Mouse (Mus musculus) forebrain, embryonic 15.5 days (tissue): ENCODE measurements around the gene Dpep2nb. TPM values are rescaled to one million over a fixed set of nuclear protein-coding genes. Genes with fewer than 3 reads are reported as not detected.
"Not testable (repeated sequence)": the region's sequence is repeated elsewhere in the genome, so short reads cannot be mapped to it uniquely, and the experiment has no call there.

ENCODE experiments used
- ATAC-seq: fragments of 200-750 bp; cut with Nextera tagmentation; replicated peaks from 2 replicates; pipeline ENCODE4 v1.8.0; 2017; ENCODE audit warnings: mild to moderate bottlenecking, moderate TSS enrichment, moderate library complexity
- H3K27ac ChIP-seq: fragments of 300-500 bp; sonication (generic); replicated peaks from 2 replicates; pipeline ENCODE4 v1.5.1; 2015; ENCODE audit warnings: mild to moderate bottlenecking, inconsistent platforms
- H3K27me3 ChIP-seq: fragments of 300-500 bp; sonication (generic); 2 replicates; pipeline ENCODE4 v1.6.1; 2015; ENCODE audit warnings: inconsistent platforms
- H3K36me3 ChIP-seq: fragments of 300-500 bp; sonication (generic); 2 replicates; pipeline ENCODE4 v1.6.1; 2015; ENCODE audit warnings: mild to moderate bottlenecking, inconsistent platforms
- H3K4me1 ChIP-seq: fragments of 300-500 bp; sonication (generic); 2 replicates; pipeline ENCODE4 v1.6.1; 2015; ENCODE audit warnings: inconsistent platforms
- H3K4me2 ChIP-seq: fragments of 300-500 bp; sonication (generic); replicated peaks from 2 replicates; pipeline ENCODE4 v1.6.1; 2015; ENCODE audit warnings: mild to moderate bottlenecking, inconsistent platforms
- H3K4me3 ChIP-seq: fragments of 300-500 bp; sonication (generic); 2 replicates; pipeline ENCODE4 v1.5.1; 2015; ENCODE audit warnings: mild to moderate bottlenecking, inconsistent platforms
- H3K9ac ChIP-seq: fragments of 300-500 bp; sonication (generic); replicated peaks from 2 replicates; pipeline ENCODE4 v1.6.1; 2015; ENCODE audit warnings: mild to moderate bottlenecking, inconsistent platforms
- H3K9me3 ChIP-seq: fragments of 300-500 bp; sonication (generic); 2 replicates; pipeline ENCODE4 v1.6.1; 2016; ENCODE audit warnings: inconsistent platforms
- WGBS: fragments of 180-500 bp; shearing (Covaris S2); methylation state at CpG from one replicate; pipeline ENCODE4 v1.1.7; 2015; ENCODE audit warnings: mixed read lengths; 5-methylcytosine and 5-hydroxymethylcytosine counted together
- polyA plus RNA-seq: library from polyadenylated mRNA; unstranded; fragments of >200 nt; fragmentation: Nextera tagmentation; extraction: Ambion mirVana; gene quantifications from 2 replicates; pipeline ENCODE4 v1.2.1, GENCODE M21; 2015

Gene Dpep2nb
- polyA plus RNA-seq, 1 experiment from 2014 or later, result not detected

- Histone ChIP-seq H3K4me2 (no peak overlapping the region), H3K27ac (no peak overlapping the region), H3K36me3 (0 out of 2 replicates have a peak, but pooled peaks cover 7% of the 10 kb centered on the region), H3K27me3 (no peaks in the 10 kb centered on the region), H3K4me1 (no peaks in the 10 kb centered on the region), H3K9me3 (no peaks in the 10 kb centered on the region), H3K4me3 (no peak overlapping the region), H3K9ac (no peak overlapping the region)
- ATAC-seq, result no peak
- WGBS, result 92% methylated on average over 10 of the region's 10 CpGs
Measured at GRCm38 (mm10) chr8:106038721-106039120, 32.9 kb upstream of the Dpep2nb start.

- peak; percentile 57; the same call in 1 of the 2 replicates for ATAC-seq
- Histone ChIP-seq H3K36me3 (0 out of 2 replicates have a peak, but pooled peaks cover 2% of the 10 kb centered on the region), H3K9me3 (no peaks in the 10 kb centered on the region), H3K4me2 (no peak overlapping the region), H3K4me3 (no peak overlapping the region), H3K27ac (no peak overlapping the region), H3K9ac (no peak overlapping the region), H3K4me1 (no peaks in the 10 kb centered on the region), H3K27me3 (no peaks in the 10 kb centered on the region)
Measured at GRCm38 (mm10) chr8:106022483-106022882, 16.7 kb upstream of the Dpep2nb start.

GRCm38 (mm10) chr8:106018039-106018438, 12.3 kb upstream of the Dpep2nb start:
- Histone ChIP-seq H3K9ac (no peak overlapping the region), H3K4me3 (no peak overlapping the region), H3K27ac (no peak overlapping the region), H3K27me3 (no peaks in the 10 kb centered on the region), H3K4me1 (no peaks in the 10 kb centered on the region), H3K36me3 (peaks cover 9% of the 10 kb centered on the region; the same call in 1 of the 2 replicates), H3K4me2 (no peak overlapping the region), H3K9me3 (no peaks in the 10 kb centered on the region)
- WGBS, result 86% methylated on average over 3 of the region's 3 CpGs
- ATAC-seq, result no peak

- H3K4me1 ChIP-seq, result peaks cover under 1% of the 10 kb centered on the region
- no peak overlapping the region for H3K9ac ChIP-seq
- WGBS, result 89% methylated on average over 7 of the region's 7 CpGs
- ATAC-seq, result no peak
- H3K36me3 ChIP-seq, result peaks cover 9% of the 10 kb centered on the region; the same call in 1 of the 2 replicates
- H3K4me2 ChIP-seq, result no peak overlapping the region
- H3K4me3 ChIP-seq, result no peak overlapping the region
- no peaks in the 10 kb centered on the region for H3K9me3 ChIP-seq
- no peaks in the 10 kb centered on the region for H3K27me3 ChIP-seq
- no peak overlapping the region for H3K27ac ChIP-seq
Measured at GRCm38 (mm10) chr8:106017130-106017529, 11.4 kb upstream of the Dpep2nb start.

- H3K27me3 ChIP-seq, result no peaks in the 10 kb centered on the region
- no peaks in the 10 kb centered on the region for H3K9me3 ChIP-seq
- peaks cover 9% of the 10 kb centered on the region; the same call in 1 of the 2 replicates for H3K36me3 ChIP-seq
- no peak overlapping the region for H3K9ac ChIP-seq
- H3K4me3 ChIP-seq, result no peak overlapping the region
- H3K4me1 ChIP-seq, result peaks cover 7% of the 10 kb centered on the region
- 94% methylated on average over 6 of the region's 6 CpGs for WGBS
- no peak overlapping the region for H3K27ac ChIP-seq
- H3K4me2 ChIP-seq, result no peak overlapping the region
- no peak for ATAC-seq
Measured at GRCm38 (mm10) chr8:106016284-106016683, 10.5 kb upstream of the Dpep2nb start.

GRCm38 (mm10) chr8:106012203-106012602, 6.4 kb upstream of the Dpep2nb start:
- ATAC-seq, H3K27ac ChIP-seq, H3K9me3 ChIP-seq, H3K9ac ChIP-seq, H3K27me3 ChIP-seq: not testable (repeated sequence)
- Histone ChIP-seq H3K4me3 (peak overlapping the region; percentile 76), H3K4me2 (peak overlapping the region; percentile 81), H3K4me1 (peaks cover 20% of the 10 kb centered on the region), H3K36me3 (peaks cover 10% of the 10 kb centered on the region; the same call in 1 of the 2 replicates)
- 84% methylated on average over 8 of the region's 8 CpGs for WGBS

- H3K4me3 ChIP-seq, result peak within 1 kb of the TSS; percentile 76
- peaks cover 20% of the 10 kb centered on the region for H3K4me1 ChIP-seq
- peak within 1 kb of the TSS; percentile 60 for H3K27ac ChIP-seq
- 0% methylated on average over 6 of the region's 6 CpGs for WGBS
- peaks cover 10% of the 10 kb centered on the region; the same call in 1 of the 2 replicates for H3K36me3 ChIP-seq
- no peaks in the 10 kb centered on the region for H3K27me3 ChIP-seq
- peak within 1 kb of the TSS; percentile 78 for H3K9ac ChIP-seq
- ATAC-seq, result no peak; the same call in 1 of the 2 replicates
- no peaks in the 10 kb centered on the region for H3K9me3 ChIP-seq
- H3K4me2 ChIP-seq, result peak within 1 kb of the TSS; percentile 81
Measured at GRCm38 (mm10) chr8:106011643-106011986, 5.8 kb upstream of the Dpep2nb start, which contains the start of gene Ddx28. Gene Ddx28 (minus strand): TSS chr8:106011882.

GRCm38 (mm10) chr8:106010748-106011642, 5.2 kb upstream of the Dpep2nb start:
- peak overlapping the region; percentile 81 for H3K4me2 ChIP-seq
- H3K4me1 ChIP-seq, result peaks cover 20% of the 10 kb centered on the region
- ATAC-seq, result peak; percentile 96
- 1% methylated on average over 74 of the region's 74 CpGs for WGBS
- no peaks in the 10 kb centered on the region for H3K27me3 ChIP-seq
- H3K9ac ChIP-seq, result peak overlapping the region; percentile 78
- no peaks in the 10 kb centered on the region for H3K9me3 ChIP-seq
- H3K27ac ChIP-seq, result peak overlapping the region; percentile 60
- H3K36me3 ChIP-seq, result peaks cover 6% of the 10 kb centered on the region; the same call in 1 of the 2 replicates
- peak overlapping the region; percentile 76 for H3K4me3 ChIP-seq

GRCm38 (mm10) chr8:106007891-106008290, 2.1 kb upstream of the Dpep2nb start:
- H3K9ac ChIP-seq, H3K27me3 ChIP-seq, H3K36me3 ChIP-seq, ATAC-seq, H3K27ac ChIP-seq, H3K4me2 ChIP-seq, H3K9me3 ChIP-seq, H3K4me3 ChIP-seq: not testable (repeated sequence)
- WGBS, result 68% methylated on average over 3 of the region's 3 CpGs
- H3K4me1 ChIP-seq, result peaks cover 20% of the 10 kb centered on the region

- Histone ChIP-seq H3K4me2 (no peak overlapping the region), H3K36me3 (0 out of 2 replicates have a peak, but pooled peaks cover 3% of the 10 kb centered on the region), H3K27ac (no peak overlapping the region), H3K27me3 (no peaks in the 10 kb centered on the region), H3K4me3 (no peak overlapping the region), H3K9ac (no peak overlapping the region), H3K9me3 (no peaks in the 10 kb centered on the region), H3K4me1 (peaks cover 19% of the 10 kb centered on the region)
- no peak for ATAC-seq
- 88% methylated on average over 3 of the region's 3 CpGs for WGBS
Measured at GRCm38 (mm10) chr8:106007135-106007534, 1.4 kb upstream of the Dpep2nb start.

GRCm38 (mm10) chr8:106006413-106006812, 638 bp upstream of the Dpep2nb start:
- no peaks in the 10 kb centered on the region for H3K27me3 ChIP-seq
- H3K4me3 ChIP-seq, result no peak overlapping the region
- 89% methylated on average over 4 of the region's 4 CpGs for WGBS
- 0 out of 2 replicates have a peak, but pooled peaks cover 3% of the 10 kb centered on the region for H3K36me3 ChIP-seq
- H3K9ac ChIP-seq, result no peak overlapping the region
- no peak for ATAC-seq
- H3K4me2 ChIP-seq, result no peak overlapping the region
- no peaks in the 10 kb centered on the region for H3K9me3 ChIP-seq
- H3K27ac ChIP-seq, result no peak overlapping the region
- H3K4me1 ChIP-seq, result peaks cover 13% of the 10 kb centered on the region

GRCm38 (mm10) chr8:106004538-106005207, 1.1 kb downstream of the Dpep2nb start:
- no peak for ATAC-seq

More at GRCm38 (mm10) chr8:106004538-106005207, 1.1 kb downstream of the Dpep2nb start:
- no peaks in the 10 kb centered on the region for H3K27me3 ChIP-seq
- H3K4me2 ChIP-seq, result no peak overlapping the region
- no peak overlapping the region for H3K4me3 ChIP-seq
- WGBS, result 75% methylated on average over 8 of the region's 8 CpGs
- H3K4me1 ChIP-seq, result peaks cover 2% of the 10 kb centered on the region
- H3K9ac ChIP-seq, result no peak overlapping the region
- H3K9me3 ChIP-seq, result no peaks in the 10 kb centered on the region
- no peak overlapping the region for H3K27ac ChIP-seq
- H3K36me3 ChIP-seq, result 0 out of 2 replicates have a peak, but pooled peaks cover 1% of the 10 kb centered on the region
